Mouse (Mus musculus): ENCODE results near the gene Pkd1.

Pkd1 gene

DNA sequence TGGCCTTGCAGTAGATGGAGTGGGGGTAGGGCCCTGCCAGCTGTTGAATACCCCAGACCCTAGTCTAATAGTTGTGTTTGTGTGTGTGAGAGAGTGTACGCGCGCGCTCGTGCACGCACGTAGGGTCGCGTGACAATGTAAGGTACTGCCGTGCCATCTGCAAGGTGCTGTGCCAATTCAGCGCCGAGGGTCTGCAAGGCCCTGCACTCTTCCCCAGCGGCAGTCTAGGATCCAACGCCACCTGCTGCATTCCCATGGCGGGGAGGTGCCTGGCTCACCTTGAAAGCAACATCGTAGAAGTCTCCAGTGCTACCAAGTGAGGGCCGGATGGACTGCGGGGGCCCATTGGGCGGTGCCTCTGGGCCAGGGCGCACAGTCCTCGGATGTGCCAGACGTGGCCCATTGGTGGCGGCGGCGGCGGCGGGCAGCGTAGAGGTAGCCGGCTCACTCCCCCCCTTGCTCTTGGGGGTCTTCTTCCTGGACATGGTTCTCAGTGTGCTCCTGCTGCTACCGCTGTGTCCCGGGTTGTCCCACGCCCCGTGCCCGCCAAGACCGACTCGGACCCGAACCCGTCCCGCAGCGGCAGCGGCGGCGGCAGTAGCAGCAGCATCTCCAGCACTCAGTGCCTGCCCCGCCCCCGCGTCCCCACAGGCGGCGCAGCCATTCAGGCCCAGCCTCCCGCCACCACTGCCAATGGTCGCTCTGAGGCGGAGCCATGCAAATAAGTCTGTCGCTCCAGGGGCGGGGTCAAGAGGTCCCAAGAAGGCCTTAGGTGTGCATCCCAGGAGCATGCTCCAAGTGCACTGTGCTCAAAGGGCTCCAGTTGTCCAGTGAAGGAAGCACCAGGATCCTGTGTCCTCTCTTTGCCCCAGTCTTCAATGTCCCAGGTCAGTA is 16.3 kb upstream of the Pkd1 start:
- peak; percentile 78 to 83 for DNase-seq (ENCODE audit: low spot score in 2 of 2)

DNA sequence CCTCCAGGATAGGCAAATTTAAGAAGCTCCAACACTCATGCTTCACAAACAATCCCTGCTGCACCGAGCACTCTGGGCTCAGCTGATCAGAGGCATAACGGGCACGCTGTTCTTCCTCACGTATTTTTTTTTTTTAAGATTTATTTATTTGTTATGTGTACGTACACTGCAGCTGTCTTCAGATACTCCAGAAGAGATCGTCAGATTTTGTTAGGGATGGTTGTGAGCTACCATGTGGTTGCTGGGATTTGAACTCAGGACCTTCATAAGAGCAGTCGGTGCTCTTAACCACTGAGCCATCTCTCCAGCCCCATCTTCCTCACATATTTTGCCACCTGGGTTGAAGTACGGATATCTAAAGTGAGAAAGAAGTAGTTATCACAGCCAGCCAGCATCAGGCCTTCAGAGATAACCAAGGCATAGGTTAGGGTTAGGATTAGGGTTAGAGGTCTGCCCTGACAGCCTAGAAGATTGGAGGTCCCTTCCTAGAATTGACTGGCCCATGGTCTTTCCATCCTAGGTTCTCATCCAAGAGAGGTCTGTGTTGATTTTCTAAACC is 15.4 kb upstream of the Pkd1 start, which contains the start of gene Rab26:
Gene Rab26, minus strand, starts transcription at position 51 of the 559 bp plus-strand sequence.
- DNase-seq (ENCODE audit: low spot score in 2 of 2), result no peak

DNA sequence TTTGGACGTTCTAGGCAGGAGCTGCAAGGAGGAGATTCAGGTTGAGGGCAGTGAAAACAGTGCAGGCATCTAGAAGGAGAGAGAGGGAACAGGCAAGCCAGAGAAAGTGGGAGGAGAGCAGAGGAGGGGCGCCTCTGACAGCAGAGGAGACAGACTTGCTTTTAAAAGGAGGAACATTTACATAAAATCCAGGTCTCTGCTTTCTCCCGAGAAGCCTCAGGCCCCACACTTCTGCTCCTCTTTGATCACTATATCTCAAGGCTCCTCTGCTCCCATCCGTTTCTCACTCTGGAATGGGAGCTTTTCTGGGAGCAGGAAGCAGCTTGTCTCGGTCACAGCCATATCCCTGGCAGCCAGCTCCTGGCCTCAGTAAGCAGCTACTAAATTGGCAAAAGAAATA is 14.3 kb upstream of the Pkd1 start:
- DNase-seq (ENCODE audit: low spot score in 2 of 2), result peak in 1 of 2 experiments; percentile 38

DNA sequence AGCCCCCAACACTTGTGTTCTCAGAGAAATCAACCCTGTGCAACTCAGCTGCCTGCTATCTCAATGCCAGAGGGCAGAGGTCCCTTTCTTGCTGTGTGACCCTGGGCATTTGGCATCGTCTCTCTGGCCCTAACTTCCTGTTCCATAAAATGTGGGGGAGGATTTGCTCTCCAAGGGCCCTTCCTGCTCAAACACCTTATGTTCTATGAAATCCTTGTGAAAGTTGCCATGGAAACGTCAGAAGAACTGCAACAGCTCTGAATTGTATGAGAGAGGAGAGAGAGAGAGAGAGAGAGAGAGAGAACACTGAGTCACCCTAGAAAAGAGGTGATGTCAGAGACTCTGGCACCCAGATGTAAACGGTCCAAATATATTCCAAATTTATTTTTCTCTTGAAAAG is 12.1 kb upstream of the Pkd1 start:
- peak in 1 of 2 experiments; percentile 21 for DNase-seq (ENCODE audit: low spot score in 2 of 2)

DNA sequence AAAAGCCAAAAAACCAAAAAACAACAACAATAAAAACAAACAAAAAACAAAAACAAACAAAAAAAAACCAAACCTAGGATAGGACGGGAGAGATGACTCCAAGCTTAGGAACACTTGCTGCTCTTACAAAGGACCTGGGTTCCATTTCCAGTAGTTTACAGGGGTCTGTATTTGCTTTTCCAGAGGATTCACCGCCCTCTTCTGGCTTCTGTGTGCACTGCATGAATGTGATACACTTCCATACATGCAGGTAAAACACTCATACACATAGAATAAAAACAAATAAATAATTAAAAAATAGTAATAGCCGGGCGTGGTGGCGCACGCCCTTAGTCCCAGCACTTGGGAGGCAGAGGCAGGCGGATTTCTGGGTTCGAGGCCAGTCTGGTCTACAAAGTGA is 10.7 kb upstream of the Pkd1 start:
- no peak for DNase-seq (ENCODE audit: low spot score in 2 of 2)

DNA sequence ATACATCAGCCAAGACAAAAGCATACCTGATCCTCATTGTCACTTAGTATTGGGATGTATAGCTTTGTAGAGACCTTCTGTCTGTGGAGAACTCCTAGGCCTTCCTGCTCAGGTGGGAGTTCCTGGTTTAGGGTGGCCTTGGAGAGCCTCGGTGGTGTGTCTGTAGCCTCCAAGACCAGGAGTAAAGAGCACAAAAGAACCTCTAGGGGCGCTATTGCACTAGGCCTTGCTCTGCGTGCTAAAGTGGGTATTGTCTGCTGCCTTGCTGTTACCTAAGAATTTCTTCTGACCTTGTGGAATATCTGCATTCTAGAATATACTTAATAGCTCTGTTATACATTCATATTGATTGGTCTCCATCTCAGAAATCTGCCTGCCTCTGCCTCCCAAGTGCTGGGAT is 9.3 kb upstream of the Pkd1 start:
- DNase-seq (ENCODE audit: low spot score in 2 of 2), result no peak

DNA sequence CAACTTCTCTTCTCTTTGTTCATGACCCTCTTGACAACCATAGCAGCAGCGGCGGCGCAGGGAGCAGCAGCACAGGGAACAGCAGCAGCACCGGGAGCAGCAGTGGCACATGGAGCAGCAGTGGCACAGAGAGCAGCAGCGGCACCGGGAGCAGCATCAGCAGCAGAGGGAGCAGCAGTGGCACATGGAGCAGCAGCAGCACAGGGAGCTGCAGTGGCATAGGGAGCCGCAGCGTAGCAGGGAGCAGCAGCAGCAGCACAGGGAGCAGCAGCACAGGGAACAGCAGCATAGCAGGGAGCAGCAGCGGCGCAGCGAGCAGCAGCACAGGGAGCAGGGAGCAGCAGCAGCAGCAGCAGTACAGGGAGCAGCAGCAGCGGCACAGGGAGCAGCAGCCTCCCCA is 5.0 kb upstream of the Pkd1 start:
- no peak for DNase-seq (ENCODE audit: low spot score in 2 of 2)

DNA sequence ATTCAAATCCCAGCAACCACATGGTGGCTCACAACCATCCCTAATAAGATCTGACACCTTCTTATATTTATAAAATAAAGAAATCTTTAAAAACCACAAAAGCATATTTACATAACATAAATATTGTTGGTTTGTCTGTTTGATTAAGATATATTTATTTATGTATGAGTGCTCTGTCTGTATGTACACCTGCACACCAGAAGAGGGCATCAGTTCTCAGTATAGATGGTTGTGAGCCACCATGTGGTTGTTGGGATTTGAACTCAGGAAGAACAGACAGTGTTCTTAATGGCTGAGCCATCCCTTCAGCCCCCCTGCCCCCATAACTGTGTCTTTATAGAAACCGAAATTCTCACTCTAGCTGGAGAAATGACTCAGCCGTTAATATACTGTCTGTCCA is 4.4 kb upstream of the Pkd1 start:
- no peak for DNase-seq (ENCODE audit: low spot score in 2 of 2)

DNA sequence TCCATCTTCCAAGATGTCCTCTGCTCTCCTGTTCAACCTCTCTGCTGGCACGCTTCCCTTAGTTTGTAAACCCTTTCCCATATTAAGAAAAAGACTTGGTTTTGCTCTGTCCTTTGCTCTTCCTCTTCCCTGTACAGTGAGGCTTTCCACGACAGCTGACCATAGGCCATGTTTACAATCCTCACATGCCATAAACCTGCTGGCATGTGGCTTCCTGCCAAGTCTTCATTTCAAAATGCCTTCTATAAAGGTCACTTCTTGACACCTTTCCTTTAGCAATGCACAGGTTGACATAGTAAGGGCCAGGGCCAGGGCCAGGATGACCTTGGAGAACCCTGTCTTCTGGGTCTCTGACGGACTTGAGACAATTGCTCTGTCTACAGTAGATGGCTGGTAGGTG is 3.4 kb upstream of the Pkd1 start:
- no peak for DNase-seq (ENCODE audit: low spot score in 2 of 2)

DNA sequence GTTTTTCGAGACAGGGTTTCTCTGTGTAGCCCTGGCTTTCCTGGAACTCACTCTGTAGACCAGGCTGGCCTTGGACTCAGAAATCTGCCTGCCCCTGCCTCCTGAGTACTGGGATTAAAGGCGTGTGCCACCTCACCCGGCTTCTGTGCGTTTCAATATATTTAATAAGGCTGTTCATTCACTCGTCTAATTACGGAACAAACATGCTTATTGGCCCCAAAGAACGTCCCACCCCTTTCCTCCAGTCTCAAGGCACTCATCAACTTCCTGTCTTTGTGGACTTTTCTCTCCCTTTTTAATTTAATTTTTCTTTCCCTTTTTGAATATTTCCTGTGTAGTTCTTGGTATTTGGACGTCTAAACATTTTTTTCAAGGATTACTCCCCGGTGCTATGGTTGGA is 1.2 kb upstream of the Pkd1 start:
- no peak for DNase-seq (ENCODE audit: low spot score in 2 of 2)

DNA sequence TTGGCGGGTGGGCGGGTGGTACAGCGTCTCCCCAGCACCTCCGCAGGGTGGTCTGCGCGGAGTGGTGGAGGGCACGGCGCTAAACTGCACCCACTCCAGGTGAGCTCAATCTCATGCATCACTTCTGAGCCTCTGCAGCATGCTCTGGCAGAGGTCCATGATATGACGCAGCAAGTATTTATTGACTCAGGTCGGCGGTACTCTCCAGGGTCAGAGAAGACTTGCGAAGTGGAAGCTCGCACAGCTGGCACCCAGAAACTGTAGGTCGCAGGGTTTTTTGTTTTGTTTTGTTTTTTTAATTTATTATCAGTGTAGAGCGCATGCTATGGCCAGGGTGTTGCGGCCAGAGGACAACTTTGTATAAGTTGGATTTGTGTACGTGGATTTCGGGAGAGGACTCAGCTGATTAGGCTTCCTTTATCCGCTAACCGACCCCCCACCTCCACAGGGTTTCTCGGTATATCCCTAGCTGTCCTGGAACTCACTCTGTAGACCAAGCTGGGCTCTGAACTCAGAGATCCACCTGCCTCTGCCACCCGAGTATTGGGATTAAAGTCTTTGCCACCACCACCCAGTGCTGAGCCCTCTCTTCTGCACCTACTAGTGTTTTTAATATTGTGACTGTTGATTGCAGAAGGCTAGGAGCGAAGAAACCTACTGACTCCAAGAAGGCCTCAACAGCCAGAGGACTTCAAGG is 565 bp upstream of the Pkd1 start:
- no peak for DNase-seq (ENCODE audit: low spot score in 2 of 2)

DNA sequence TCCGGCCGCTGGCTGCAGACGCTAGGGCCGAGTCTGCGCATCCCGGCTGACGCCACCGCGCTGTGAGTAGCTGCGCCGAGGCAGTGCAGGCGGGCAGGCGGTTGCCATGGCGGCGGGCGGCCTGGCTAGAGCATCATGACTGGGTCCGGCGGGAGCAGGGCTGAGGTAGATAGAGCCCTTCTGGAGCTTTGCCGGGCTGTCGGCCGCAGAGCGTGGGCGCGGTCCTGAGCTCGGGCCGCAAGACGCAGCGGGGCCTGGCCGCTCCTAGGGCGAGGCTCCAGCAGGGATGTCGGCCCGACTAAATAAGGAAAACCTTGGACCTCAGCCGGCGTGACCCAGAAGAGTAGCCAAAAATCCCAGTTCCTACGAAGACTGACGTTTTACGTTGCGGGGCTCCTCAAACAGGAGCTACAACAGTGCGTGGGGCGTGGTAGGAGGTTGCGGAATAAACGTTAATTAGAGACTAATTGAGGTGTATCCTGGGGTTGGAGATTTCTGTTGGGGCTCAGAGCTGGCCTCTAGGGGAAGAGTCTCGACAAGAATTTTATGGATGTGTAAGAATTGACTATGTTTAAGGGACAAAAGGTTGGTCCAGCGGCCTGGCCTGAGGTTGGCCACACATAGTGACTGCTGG is 899 bp downstream of the Pkd1 start:
- peak; percentile 70 to 71 for DNase-seq (ENCODE audit: low spot score in 2 of 2)

DNA sequence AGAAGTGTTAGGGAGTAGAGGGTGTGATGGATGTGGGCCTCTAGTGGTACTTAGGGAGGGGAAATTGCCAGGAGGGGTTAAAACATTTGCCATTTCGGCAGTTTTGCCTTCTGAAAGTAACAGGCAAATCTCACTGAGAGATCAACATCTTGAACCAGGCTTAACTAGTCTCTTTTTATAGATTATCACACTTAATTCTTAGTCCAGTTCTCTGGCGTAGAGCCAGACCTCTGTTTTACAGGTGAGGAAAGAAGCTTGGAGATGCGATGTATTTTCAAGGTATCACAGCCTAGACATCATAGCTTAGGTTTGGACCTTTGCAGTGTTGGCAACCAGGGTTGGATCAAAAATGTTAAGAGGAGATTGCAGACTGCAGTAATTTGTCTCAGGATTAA is 1.4 kb downstream of the Pkd1 start:
- DNase-seq (ENCODE audit: low spot score in 2 of 2), result no peak

DNA sequence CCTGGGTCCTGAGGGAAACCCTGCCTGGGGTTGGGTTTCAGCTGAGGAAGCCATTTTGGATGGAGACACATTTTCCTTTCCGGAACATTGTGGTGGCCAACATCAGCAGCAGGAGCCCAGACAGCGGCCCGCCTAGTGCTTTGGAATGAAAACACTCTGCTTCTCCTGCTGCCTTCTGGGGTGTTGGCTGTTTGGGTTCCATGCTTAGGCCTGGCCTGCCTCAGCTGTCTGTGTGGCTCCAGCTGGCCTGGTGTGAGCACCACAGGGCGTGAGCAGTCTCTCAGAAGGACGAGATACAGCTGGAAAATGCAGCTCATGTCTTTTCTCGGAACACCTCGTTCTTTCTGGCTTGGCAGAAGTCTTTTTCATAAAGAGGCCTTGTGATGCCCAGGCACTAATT is 7.5 kb downstream of the Pkd1 start:
- no peak for DNase-seq (ENCODE audit: low spot score in 2 of 2)

DNA sequence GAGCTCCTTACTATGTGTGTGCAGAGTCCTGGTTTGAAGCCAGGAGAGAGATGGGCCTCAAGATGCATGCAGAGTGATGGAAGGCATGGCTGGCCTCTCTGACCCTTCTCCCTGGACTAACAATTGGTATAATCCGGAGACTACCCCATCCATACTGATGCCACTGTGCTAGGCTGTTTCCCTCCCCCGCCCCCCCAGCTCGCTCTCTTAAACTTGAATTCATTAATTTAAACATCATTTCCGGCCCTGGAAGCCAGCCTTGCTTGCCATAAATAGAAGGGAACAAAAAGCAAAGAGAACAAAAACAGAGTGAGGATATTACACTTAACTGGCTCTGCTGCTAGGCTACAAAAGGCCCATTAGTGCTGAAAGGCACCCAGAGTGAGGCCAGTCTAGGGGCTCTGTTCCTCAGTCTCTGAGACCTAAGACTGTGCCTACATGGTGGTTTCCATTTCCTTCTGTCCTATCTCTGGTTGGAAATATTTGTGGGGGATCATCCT is 9.0 kb downstream of the Pkd1 start:
- DNase-seq (ENCODE audit: low spot score in 2 of 2), result no peak

DNA sequence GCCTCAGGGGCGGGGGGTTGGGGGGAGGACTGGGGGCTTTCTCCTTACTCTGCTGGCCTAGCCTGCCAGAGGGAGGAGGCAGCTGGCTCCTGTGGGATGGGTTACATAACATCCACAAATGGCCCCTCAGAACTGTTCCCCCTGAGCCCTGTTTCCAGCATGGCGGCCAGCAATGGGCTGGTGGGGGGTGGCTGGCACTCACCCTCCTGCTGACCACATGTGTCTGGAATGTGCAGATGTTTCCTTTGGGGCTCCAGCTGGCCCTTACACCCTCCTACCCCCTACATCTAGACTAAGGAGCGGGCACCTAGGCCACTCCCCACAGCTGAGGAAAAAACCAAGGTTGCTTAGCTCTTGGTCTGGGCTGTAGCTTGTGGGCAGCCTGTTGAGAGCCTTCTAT is 9.5 kb downstream of the Pkd1 start:
- DNase-seq (ENCODE audit: low spot score in 2 of 2), result no peak

DNA sequence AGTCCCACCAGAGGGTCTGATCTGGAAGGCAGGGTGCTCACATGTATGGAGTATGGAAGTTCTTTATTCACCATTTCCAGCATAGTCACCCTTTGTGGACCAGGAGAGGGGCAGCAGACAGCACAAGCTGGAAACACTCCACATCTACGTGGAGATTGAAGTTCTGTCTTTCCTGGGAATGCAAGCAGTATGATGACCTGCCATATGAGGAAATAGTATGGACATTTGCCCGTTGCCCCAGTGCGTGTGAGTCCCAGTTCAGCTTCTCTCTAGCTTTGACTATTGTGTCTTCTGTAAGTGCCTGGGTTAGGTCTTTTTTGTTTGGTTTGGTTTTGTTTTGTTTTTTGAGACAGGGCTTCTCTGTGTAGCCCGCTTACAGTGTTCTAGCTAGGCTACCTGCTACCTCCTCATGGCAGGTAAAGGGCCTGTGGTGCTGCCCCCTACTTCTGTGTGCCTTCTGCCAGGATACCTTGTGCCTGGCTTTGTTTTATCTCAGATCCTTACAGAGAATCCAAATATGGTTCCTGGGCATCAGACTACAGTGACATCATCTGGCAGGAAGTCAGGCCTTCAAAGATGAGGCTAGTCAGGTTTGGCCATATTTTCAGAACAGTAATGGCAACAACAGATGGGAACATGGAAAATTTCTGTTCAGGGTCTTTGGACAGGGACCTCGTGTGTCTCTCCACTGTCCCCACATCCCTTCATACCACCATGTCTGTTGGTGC is 10.8 kb downstream of the Pkd1 start:
- DNase-seq (ENCODE audit: low spot score in 2 of 2), result no peak

DNA sequence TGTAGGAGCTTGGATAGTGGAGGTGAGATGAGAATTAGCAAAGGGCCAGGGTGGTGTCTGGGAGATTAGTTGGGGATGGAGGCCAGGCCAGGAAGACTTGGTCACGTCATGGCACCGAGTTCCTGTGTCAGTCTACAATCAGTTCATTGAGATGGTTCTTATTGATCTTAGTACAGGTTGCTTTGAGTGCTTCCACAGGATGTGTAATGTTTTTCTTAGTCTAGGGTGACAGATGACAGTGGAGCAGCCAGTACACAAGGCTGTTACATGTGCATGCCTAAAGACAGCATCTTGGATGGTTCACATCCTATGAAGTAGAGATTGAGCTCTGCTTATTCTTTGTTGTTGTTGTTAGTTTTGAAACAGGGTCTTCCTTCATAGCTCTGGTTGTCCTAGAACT is 12.0 kb downstream of the Pkd1 start:
- no peak for DNase-seq (ENCODE audit: low spot score in 2 of 2)

DNA sequence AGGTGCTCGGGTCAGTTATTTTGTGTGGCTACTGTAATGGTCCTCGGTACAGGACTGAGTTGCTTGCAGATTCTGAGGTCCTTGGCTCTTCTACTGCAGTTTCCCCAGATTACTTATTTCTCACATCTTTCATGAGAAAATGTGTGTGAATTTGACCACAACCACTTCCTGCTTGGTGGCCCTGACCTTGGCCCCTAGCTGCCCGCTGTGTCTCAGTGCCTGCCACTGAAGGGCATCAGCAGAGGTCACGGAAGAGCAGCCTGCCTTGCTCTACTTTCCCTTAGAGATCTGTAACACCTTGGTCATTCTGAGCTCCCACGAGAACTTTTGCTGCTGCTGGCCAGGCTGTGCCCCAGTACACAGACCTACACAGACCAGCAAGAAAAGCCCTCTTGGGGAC is 14.0 kb downstream of the Pkd1 start:
- no peak for DNase-seq (ENCODE audit: low spot score in 2 of 2)

DNA sequence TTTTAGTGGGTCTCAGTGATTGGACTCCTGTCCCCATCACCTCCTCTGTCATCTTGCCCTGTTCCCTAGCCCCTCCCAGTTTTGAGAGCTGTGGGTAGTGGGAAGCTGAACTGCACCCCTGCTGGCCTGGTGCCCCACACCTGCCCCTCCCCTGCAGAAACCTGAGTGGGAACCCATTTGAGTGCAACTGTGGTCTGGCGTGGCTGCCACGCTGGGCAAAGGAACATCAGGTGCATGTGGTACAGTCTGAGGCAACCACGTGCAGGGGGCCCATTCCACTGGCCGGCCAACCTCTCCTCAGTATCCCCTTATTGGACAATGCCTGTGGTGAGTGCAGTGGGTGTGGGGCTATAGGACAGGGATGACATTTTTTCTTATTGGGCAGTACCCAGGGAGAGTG is 14.8 kb downstream of the Pkd1 start:
- DNase-seq (ENCODE audit: low spot score in 2 of 2), result no peak

DNA sequence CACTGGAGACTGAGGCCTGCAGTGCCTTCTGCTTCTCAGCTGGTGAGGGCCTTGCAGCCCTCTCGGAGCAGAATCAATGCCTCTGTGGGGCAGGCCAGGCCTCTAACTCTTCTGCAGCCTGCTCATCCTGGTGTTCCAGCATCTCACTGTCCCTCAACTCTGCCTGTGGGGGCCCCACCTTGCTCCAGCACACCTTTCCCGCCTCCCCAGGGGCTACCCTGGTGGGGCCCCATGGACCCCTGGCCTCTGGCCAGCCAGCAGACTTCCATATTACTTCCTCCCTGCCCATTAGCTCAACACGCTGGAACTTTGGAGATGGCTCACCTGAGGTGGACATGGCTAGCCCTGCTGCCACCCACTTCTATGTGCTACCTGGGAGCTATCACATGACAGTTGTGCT is 15.5 kb downstream of the Pkd1 start:
- DNase-seq (ENCODE audit: low spot score in 2 of 2), result no peak

DNA sequence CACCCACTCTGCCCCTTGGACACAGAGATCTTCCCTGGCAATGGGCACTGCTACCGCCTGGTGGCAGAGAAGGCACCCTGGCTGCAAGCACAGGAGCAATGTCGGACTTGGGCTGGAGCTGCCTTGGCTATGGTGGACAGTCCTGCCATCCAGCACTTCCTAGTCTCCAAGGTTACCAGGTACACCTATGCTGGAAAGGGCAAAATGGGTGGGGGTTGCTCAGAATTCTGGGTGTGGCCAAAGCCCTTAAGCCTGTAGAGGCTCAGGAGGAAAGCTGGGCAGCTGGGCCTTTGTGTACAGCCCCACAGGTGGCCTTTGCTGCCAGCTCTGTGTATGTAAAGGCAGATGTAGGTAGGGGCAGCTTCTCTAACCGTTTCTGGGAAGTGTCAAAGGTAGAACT is 16.2 kb downstream of the Pkd1 start:
- DNase-seq (ENCODE audit: low spot score in 2 of 2), result no peak
